In the genomic region with DNA sequence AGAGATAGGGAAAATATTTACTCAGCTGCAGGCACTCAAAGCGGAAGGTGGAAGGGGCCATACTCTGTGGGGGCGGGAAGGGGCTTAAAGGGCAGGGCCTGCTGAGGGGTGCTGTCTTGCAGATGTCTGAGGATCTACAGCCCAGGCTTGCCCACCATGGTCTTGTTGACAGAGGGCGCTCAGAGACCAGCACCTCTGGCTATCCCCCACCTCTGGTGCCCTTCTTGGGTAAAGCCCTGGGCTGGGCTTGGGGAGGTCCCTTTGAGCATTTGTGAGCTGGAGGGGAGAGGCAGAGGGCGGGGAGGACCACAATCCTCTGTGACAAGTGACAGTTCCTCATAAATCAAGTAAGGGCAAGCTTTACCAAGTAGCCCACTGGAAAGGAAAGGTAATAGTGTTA, we compare ENCODE assay signal across 11 mouse cellular contexts. TPM values are rescaled to one million over a fixed set of nuclear protein-coding genes. Genes with fewer than 3 reads are reported as not detected.
DNase-seq lines count a peak whose midpoint lies in the region; ATAC-seq and TF ChIP-seq lines count a peak whose summit lies in the region.
"Had no signal": no experiment of that assay in that cellular context is flagged by ENCODE, and none has a peak within 500 bp of the region (broad histone marks: within the 10 kb centered on the region; RNA-seq: fewer than 3 reads in every experiment).

No protein-coding gene starts in this region.

- ATAC-seq in heart, embryonic 15.5 days (replicated peaks; ENCODE audit: insufficient number of reproducible peaks, insufficient read depth, low FRiP score, low read depth), result no peak
- ATAC-seq in forebrain, embryonic 16.5 days, result no peak
- no peak for ATAC-seq in midbrain, embryonic 12.5 days (ENCODE audit: low FRiP score, low read depth)

- no peak for TF ChIP-seq CTCF in E14TG2a.4 (conservative IDR thresholded peaks at IDR 0.05; ENCODE audit: low read length)

- no peaks in the 10 kb centered on the region for H3K36me3 ChIP-seq in heart, embryonic 15.5 days
- no peaks in the 10 kb centered on the region for H3K36me3 ChIP-seq in E14TG2a.4 (ENCODE audit: insufficient read depth, low read length)
- peaks cover 3% of the 10 kb centered on the region; the same call in 1 of the 2 replicates for H3K36me3 ChIP-seq in forebrain, embryonic 16.5 days (ENCODE audit: control insufficient read depth, insufficient read depth)
- no peaks in the 10 kb centered on the region for H3K36me3 ChIP-seq in midbrain, embryonic 12.5 days

- no peak overlapping the region for H3K9ac ChIP-seq in heart, embryonic 15.5 days
- H3K9ac ChIP-seq in forebrain, embryonic 16.5 days (replicated peaks; ENCODE audit: low read depth, low read length), result peak overlapping the region; percentile 23
- no peak overlapping the region for H3K9ac ChIP-seq in midbrain, embryonic 12.5 days (replicated peaks)

- no peak overlapping the region for H3K4me3 ChIP-seq in heart, embryonic 15.5 days
- 0 out of 2 replicates have a peak overlapping the region, but pooled peaks have one; percentile 26 for H3K4me3 ChIP-seq in E14TG2a.4 (replicated peaks; ENCODE audit: low read length)
- no peak overlapping the region for H3K4me3 ChIP-seq in forebrain, embryonic 16.5 days (replicated peaks; ENCODE audit: low read length)
- H3K4me3 ChIP-seq in midbrain, embryonic 12.5 days, result no peak overlapping the region
- H3K4me3 ChIP-seq: layer of hippocampus, adult 2 months had no signal

- no peaks in the 10 kb centered on the region for H3K27me3 ChIP-seq in heart, embryonic 15.5 days
- H3K27me3 ChIP-seq in E14TG2a.4 (ENCODE audit: insufficient read depth, low read length), result 0 out of 2 replicates have a peak, but pooled peaks cover 4% of the 10 kb centered on the region
- H3K27me3 ChIP-seq in forebrain, embryonic 16.5 days (replicated peaks; ENCODE audit: control insufficient read depth, insufficient read depth, low read length), result no peaks in the 10 kb centered on the region
- no peaks in the 10 kb centered on the region for H3K27me3 ChIP-seq in midbrain, embryonic 12.5 days

- 49% methylated on average over 4 of the region's 4 CpGs for WGBS in heart, embryonic 15.5 days
- 70% methylated on average over 4 of the region's 4 CpGs for WGBS in forebrain, embryonic 16.5 days
- 48% methylated on average over 4 of the region's 4 CpGs for WGBS in midbrain, embryonic 12.5 days

- H3K9me3 ChIP-seq in heart, embryonic 15.5 days (replicated peaks), result no peaks in the 10 kb centered on the region
- no peaks in the 10 kb centered on the region for H3K9me3 ChIP-seq in E14TG2a.4 (ENCODE audit: low read length)
- H3K9me3 ChIP-seq in forebrain, embryonic 16.5 days (ENCODE audit: control insufficient read depth, low read length), result no peaks in the 10 kb centered on the region
- no peaks in the 10 kb centered on the region for H3K9me3 ChIP-seq in midbrain, embryonic 12.5 days

- no peak for DNase-seq in heart, adult 18-20 months
- no peak for DNase-seq in layer of hippocampus, postnatal 25 days (ENCODE audit: extremely low spot score in 1 of 2, low spot score in 1 of 2)
- no peak for DNase-seq in urinary bladder, postnatal 14 days (ENCODE audit: low spot score)
- no peak for DNase-seq in right cerebral cortex, postnatal 4 days
- DNase-seq: adrenal gland, postnatal 14 days; gastrocnemius, postnatal 14 days had no signal

- H3K4me2 ChIP-seq in heart, embryonic 15.5 days, result no peak overlapping the region
- no peak overlapping the region for H3K4me2 ChIP-seq in forebrain, embryonic 16.5 days (ENCODE audit: low read length)
- no peak overlapping the region for H3K4me2 ChIP-seq in midbrain, embryonic 12.5 days (replicated peaks)

- peak overlapping the region; percentile 98 for H3K27ac ChIP-seq in heart, embryonic 15.5 days
- no peak overlapping the region for H3K27ac ChIP-seq in forebrain, embryonic 16.5 days (ENCODE audit: low read length)
- H3K27ac ChIP-seq in midbrain, embryonic 12.5 days (replicated peaks), result peak overlapping the region; percentile 60

- H3K4me1 ChIP-seq in heart, embryonic 15.5 days (replicated peaks), result peaks cover 56% of the 10 kb centered on the region
- peaks cover 68% of the 10 kb centered on the region for H3K4me1 ChIP-seq in E14TG2a.4 (replicated peaks; ENCODE audit: low read depth, low read length)
- peaks cover 51% of the 10 kb centered on the region for H3K4me1 ChIP-seq in forebrain, embryonic 16.5 days (replicated peaks; ENCODE audit: control insufficient read depth, insufficient read depth, low read length)
- H3K4me1 ChIP-seq in midbrain, embryonic 12.5 days, result peaks cover 63% of the 10 kb centered on the region

RNA-seq across cellular contexts. Expression of a gene that starts 31.6 kb away (rescaled TPM):
- 15.9 and 19.2 TPM in 2 replicates for polyA plus RNA-seq in heart, embryonic 15.5 days (2015; fragmentation: Nextera tagmentation; extraction: Ambion mirVana)
- total RNA-seq in heart, adult 18-20 months (2021), result 10 to 100 TPM; 33.9 to 38.8 TPM
- 24.5 and 27.7 TPM in 2 replicates for polyA plus RNA-seq in forebrain, embryonic 16.5 days (2015; fragmentation: Nextera tagmentation; extraction: Ambion mirVana)
- 38.5 and 53.9 TPM in 2 replicates for polyA plus RNA-seq in midbrain, embryonic 12.5 days (2016; fragmentation: Nextera tagmentation; extraction: Ambion mirVana)
- total RNA-seq in layer of hippocampus, postnatal 25 days (2021), result 100 to 1,000 TPM; 105 to 109 TPM

RNA-seq across cellular contexts. Expression of a gene that starts 39.9 kb away (rescaled TPM):
- polyA plus RNA-seq in heart, embryonic 15.5 days (2015; fragmentation: Nextera tagmentation; extraction: Ambion mirVana), result 86.9 and 91.8 TPM in 2 replicates
- 10 to 100 TPM; 34.6 to 38.1 TPM for total RNA-seq in heart, adult 18-20 months (2021)
- 226 and 246 TPM in 2 replicates for polyA plus RNA-seq in forebrain, embryonic 16.5 days (2015; fragmentation: Nextera tagmentation; extraction: Ambion mirVana)
- 201 and 208 TPM in 2 replicates for polyA plus RNA-seq in midbrain, embryonic 12.5 days (2016; fragmentation: Nextera tagmentation; extraction: Ambion mirVana)
- 100 to 1,000 TPM; 123 to 127 TPM for total RNA-seq in layer of hippocampus, postnatal 25 days (2021)

RNA-seq across cellular contexts. Expression of a gene that starts 40.1 kb away (rescaled TPM):
- polyA plus RNA-seq in heart, embryonic 15.5 days (2015; fragmentation: Nextera tagmentation; extraction: Ambion mirVana), result 8.8 and 10.9 TPM in 2 replicates
- 1 to 10 TPM; 2.0 to 2.8 TPM for total RNA-seq in heart, adult 18-20 months (2021)
- polyA plus RNA-seq in forebrain, embryonic 16.5 days (2015; fragmentation: Nextera tagmentation; extraction: Ambion mirVana), result 14.3 and 14.8 TPM in 2 replicates
- 11.9 and 14.2 TPM in 2 replicates for polyA plus RNA-seq in midbrain, embryonic 12.5 days (2016; fragmentation: Nextera tagmentation; extraction: Ambion mirVana)
- 1 to 10 TPM; 4.4 to 6.3 TPM for total RNA-seq in layer of hippocampus, postnatal 25 days (2021)
